Mouse (Mus musculus) kidney, embryonic 14.5 days (tissue): ENCODE measurements at regions not wholly inside any gene's neighbourhood (a gene's known extent, or its start where the extent isn't known, plus 50 kb on each side); places are given as distances from the start of the nearest gene placed in this dataset.

Experiments
- ATAC-seq: fragments of 200-750 bp; cut with Nextera tagmentation; 2 replicates; pipeline ENCODE4 v1.8.0; 2017; ENCODE audit warnings: moderate number of reproducible peaks, mild to moderate bottlenecking, moderate TSS enrichment, moderate library complexity; ENCODE audit not compliant: low FRiP score, low TSS enrichment
- H3K27ac ChIP-seq: fragments of 300-500 bp; sonication (generic); 2 replicates; pipeline ENCODE4 v1.5.1; 2014; ENCODE audit warnings: low read depth, mild to moderate bottlenecking, low read length, moderate library complexity, mixed read lengths
- H3K27me3 ChIP-seq: fragments of 300-500 bp; sonication (generic); 2 replicates; pipeline ENCODE4 v1.6.1; 2014; ENCODE audit warnings: mild to moderate bottlenecking, low read length; ENCODE audit not compliant: control insufficient read depth, insufficient read depth
- H3K36me3 ChIP-seq: fragments of 300-500 bp; sonication (generic); 2 replicates; pipeline ENCODE4 v1.6.1; 2014; ENCODE audit warnings: low read length, mixed read lengths; ENCODE audit not compliant: control insufficient read depth, insufficient read depth
- H3K4me1 ChIP-seq: fragments of 300-500 bp; sonication (generic); 2 replicates; pipeline ENCODE4 v1.6.1; 2014; ENCODE audit warnings: low read length, mixed read lengths; ENCODE audit not compliant: control insufficient read depth, insufficient read depth
- H3K4me2 ChIP-seq: fragments of 300-500 bp; sonication (generic); replicated peaks from 2 replicates; pipeline ENCODE4 v1.6.1; 2014; ENCODE audit warnings: low read depth, mild to moderate bottlenecking, low read length
- H3K4me3 ChIP-seq: fragments of 300-500 bp; sonication (generic); 2 replicates; pipeline ENCODE4 v1.5.1; 2014; ENCODE audit warnings: mild to moderate bottlenecking, low read length
- H3K9ac ChIP-seq: fragments of 300-500 bp; sonication (generic); 2 replicates; pipeline ENCODE4 v1.6.1; 2014; ENCODE audit warnings: low read depth, mild to moderate bottlenecking, low read length, moderate library complexity
- H3K9me3 ChIP-seq: fragments of 300-500 bp; sonication (generic); 2 replicates; pipeline ENCODE4 v1.6.1; 2016; ENCODE audit warnings: low read length; ENCODE audit not compliant: control insufficient read depth
- WGBS: fragments of 180-500 bp; shearing (Covaris S2); extraction: QIAGEN DNeasy Blood & Tissue Kit; methylation state at CpG from one replicate; pipeline ENCODE4 v1.1.7; 2014; 5-methylcytosine and 5-hydroxymethylcytosine counted together

DNA sequence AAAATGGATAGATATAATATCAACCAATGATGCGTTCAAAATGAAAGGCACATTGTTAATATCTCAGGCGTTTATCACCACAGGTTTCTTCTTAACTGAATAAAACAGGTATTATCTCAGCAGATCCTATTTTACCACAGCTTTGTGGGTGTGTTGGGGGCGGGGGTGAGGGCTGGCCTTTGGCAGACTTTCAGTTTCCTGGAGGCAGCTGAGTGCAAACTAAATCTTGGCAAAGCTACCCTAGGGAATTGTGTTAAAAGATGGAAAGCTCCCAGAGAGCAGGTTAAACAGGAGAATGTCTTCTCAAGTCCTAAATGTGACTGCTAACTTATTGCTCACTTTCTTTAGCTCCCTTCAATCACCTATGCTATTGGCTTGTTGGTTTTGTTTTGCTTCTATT is 223.8 kb downstream of the Kdm4c start:
- 60% methylated on average over 3 of the region's 3 CpGs for WGBS
- Histone ChIP-seq H3K9ac (no peak overlapping the region), H3K27ac (no peak overlapping the region), H3K27me3 (no peaks in the 10 kb centered on the region), H3K4me3 (no peak overlapping the region), H3K4me1 (no peaks in the 10 kb centered on the region), H3K4me2 (no peak overlapping the region), H3K36me3 (no peaks in the 10 kb centered on the region), H3K9me3 (no peaks in the 10 kb centered on the region)
- no peak for ATAC-seq

DNA sequence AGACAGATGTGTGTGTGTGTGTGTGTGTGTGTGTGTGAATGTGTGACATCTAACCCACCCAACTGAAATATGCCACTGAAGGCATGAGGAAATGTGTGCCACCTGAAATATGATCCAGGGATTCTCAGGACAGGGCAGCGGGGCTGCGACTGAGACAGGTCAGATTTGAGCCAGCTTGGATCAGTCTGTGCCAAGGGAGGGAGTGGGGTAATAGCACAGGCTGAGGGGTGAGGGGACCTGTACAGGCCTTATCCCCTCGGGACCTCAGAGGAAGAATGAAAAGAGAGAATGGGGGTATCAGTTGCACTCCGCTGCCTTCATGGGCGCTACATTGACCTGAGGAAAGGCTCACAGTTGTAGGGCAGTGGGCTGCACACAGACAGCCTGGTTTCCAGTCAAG is 270.2 kb downstream of the Kdm4c start:
- Histone ChIP-seq H3K9me3 (no peaks in the 10 kb centered on the region), H3K4me1 (no peaks in the 10 kb centered on the region), H3K9ac (no peak overlapping the region), H3K27me3 (no peaks in the 10 kb centered on the region), H3K4me3 (no peak overlapping the region), H3K4me2 (no peak overlapping the region), H3K36me3 (no peaks in the 10 kb centered on the region), H3K27ac (no peak overlapping the region)
- peak; percentile 43; the same call in 1 of the 2 replicates for ATAC-seq
- WGBS, result 78% methylated on average over 4 of the region's 5 CpGs

DNA sequence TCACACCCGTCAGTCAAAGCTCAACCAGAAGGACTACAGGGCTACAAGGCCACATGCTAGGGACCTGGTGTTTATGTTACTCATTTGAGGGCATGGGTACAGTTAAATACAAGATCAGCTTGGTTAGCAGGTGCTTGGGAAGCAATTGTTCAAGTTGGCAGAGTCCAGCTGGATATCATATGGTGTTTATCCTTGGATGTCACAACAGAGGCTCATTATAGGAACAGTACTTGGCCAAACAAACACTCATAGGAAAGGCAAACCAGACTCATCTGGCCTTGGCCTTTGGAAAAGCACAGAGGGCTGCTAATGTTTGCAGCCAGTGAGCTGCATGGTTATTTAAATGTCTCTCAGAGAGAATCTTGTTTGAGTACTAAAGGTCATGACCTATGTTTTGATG is 311.6 kb downstream of the Kdm4c start:
- H3K9me3 ChIP-seq, result no peaks in the 10 kb centered on the region
- no peak overlapping the region for H3K4me3 ChIP-seq
- H3K4me2 ChIP-seq, result no peak overlapping the region
- 83% methylated on average over 1 of the region's 1 CpGs for WGBS
- H3K27ac ChIP-seq, result no peak overlapping the region
- no peaks in the 10 kb centered on the region for H3K27me3 ChIP-seq
- no peaks in the 10 kb centered on the region for H3K36me3 ChIP-seq
- no peak overlapping the region for H3K9ac ChIP-seq
- no peak for ATAC-seq
- H3K4me1 ChIP-seq, result no peaks in the 10 kb centered on the region

DNA sequence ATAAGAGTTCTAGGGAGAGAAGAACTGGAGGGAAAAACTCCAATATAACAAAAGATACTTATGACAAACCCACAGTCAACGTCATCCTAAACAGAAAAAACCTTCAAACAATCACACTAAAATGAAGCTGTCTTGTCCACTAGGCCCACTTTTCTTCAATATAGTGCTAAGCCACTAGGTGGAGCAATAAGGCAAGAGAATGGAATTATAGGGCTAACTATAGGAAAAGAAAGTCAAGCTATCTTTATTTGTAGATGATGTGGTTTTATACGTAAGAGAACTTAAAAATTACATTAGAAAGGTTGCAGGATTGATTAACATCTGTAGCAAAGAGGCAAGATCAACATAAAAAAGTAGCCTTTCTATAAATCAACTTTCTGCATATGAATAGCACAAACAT is 321.3 kb downstream of the Kdm4c start:
- 25% methylated on average over 2 of the region's 2 CpGs for WGBS
- H3K27me3 ChIP-seq, result no peaks in the 10 kb centered on the region
- H3K9me3 ChIP-seq, result no peaks in the 10 kb centered on the region
- H3K36me3 ChIP-seq, result no peaks in the 10 kb centered on the region
- ATAC-seq, result no peak
- no peak overlapping the region for H3K27ac ChIP-seq
- no peak overlapping the region for H3K4me3 ChIP-seq
- no peak overlapping the region for H3K9ac ChIP-seq
- no peak overlapping the region for H3K4me2 ChIP-seq
- H3K4me1 ChIP-seq, result no peaks in the 10 kb centered on the region

DNA sequence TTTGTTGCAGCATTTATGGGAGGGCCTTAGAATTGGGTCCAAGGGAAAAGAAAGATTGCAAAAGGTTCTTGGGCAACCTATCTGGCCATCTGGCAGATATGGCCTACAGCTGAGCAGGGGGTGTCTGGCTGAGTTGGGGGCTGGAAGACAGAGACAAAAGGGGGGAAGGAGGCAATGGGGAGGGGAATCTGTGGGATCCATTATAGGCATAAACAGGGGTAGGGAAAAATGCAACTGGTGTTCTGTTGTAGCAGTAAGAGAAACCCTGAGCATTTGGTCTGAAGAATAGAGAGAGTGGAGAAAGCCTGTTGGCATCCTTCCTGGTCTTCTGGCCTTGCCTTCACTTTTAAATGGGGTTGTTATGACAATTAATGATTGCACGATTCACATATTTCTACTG is 344.1 kb downstream of the Kdm4c start:
- H3K4me2 ChIP-seq, result no peak overlapping the region
- H3K27me3 ChIP-seq, result no peaks in the 10 kb centered on the region
- H3K9ac ChIP-seq, result no peak overlapping the region
- H3K9me3 ChIP-seq, result no peaks in the 10 kb centered on the region
- H3K36me3 ChIP-seq, result no peaks in the 10 kb centered on the region
- no peak overlapping the region for H3K4me3 ChIP-seq
- H3K27ac ChIP-seq, result no peak overlapping the region
- no peaks in the 10 kb centered on the region for H3K4me1 ChIP-seq
- ATAC-seq, result no peak
- 75% methylated on average over 1 of the region's 1 CpGs for WGBS

DNA sequence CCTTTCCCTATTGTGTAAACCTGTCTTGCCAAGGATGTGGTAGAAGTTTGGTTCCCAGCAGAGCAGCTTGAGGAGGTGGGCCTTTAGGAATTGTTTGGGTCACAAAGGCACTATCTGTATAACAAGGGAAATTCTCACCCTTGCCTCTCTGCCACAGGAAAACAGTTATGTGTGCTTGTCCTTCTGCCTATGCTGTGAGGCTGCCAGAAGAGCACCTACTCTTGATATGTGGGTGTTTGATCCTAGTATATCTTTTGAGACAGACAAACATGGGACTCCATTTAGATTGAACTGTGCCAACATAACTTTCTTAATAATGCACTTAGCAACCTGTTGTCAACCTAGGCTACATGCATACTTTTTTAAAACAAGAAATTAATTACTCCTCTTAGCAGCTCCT is 344.8 kb downstream of the Kdm4c start:
- Histone ChIP-seq H3K36me3 (no peaks in the 10 kb centered on the region), H3K27me3 (no peaks in the 10 kb centered on the region), H3K4me3 (no peak overlapping the region), H3K9ac (no peak overlapping the region), H3K27ac (no peak overlapping the region), H3K4me2 (no peak overlapping the region), H3K4me1 (no peaks in the 10 kb centered on the region), H3K9me3 (no peaks in the 10 kb centered on the region)
- ATAC-seq, result no peak

DNA sequence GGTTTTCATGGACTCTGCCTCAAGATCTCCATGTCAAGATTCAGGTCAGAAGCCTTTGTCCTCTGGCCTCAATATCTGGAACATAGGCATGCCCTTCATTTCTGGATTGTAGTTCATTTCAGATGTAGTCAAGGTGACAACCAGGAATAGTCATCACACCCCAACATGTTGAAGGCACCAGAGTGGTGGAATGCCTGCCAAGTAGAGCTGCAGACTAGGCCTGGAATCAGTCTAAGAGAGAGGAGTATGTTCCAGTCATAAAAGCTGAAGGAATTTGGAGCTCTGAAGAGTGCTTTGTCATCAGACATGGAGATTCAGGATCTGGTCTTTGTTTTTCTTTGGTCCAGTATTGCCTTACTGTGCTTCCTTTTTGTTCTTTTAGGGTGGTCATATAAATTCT is 346.5 kb downstream of the Kdm4c start:
- Histone ChIP-seq H3K4me1 (no peaks in the 10 kb centered on the region), H3K36me3 (no peaks in the 10 kb centered on the region), H3K4me3 (no peak overlapping the region), H3K9ac (no peak overlapping the region), H3K9me3 (no peaks in the 10 kb centered on the region), H3K27ac (no peak overlapping the region), H3K4me2 (no peak overlapping the region), H3K27me3 (no peaks in the 10 kb centered on the region)
- ATAC-seq, result no peak

DNA sequence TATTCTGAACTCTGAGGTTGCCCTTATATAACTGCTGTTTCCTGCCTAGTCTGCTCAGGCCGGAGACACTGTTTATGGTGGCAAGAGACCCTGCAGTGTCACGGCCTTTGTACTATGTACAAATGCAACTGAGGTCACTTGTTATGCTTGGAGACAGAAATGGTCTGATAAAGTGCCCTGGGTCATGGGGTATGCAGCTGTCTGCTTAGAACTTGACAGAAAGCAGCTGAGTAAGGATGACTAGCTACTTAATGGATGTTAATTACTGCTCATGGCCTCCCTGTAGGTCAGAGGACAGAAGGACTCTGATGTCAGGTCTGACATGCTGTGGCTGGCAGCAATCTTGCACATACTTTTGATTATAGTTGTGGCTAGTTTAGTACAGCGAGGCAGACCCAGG is 370.7 kb downstream of the Kdm4c start:
- peak; percentile 98 for ATAC-seq
- WGBS, result 10% methylated on average over 3 of the region's 3 CpGs
- Histone ChIP-seq H3K9me3 (no peaks in the 10 kb centered on the region), H3K27me3 (no peaks in the 10 kb centered on the region), H3K9ac (no peak overlapping the region), H3K4me1 (peaks cover 3% of the 10 kb centered on the region; the same call in 1 of the 2 replicates), H3K4me2 (no peak overlapping the region), H3K27ac (peak overlapping the region; percentile 17; the same call in 1 of the 2 replicates), H3K36me3 (no peaks in the 10 kb centered on the region), H3K4me3 (no peak overlapping the region)
